Mouse (Mus musculus) monocyte, adult 5-6 weeks (primary cell): ENCODE measurements around the gene Syn3. TPM values are rescaled to one million over a fixed set of nuclear protein-coding genes. Genes with fewer than 3 reads are reported as not detected.

Source experiments
- ATAC-seq: fragments of 153-309, 156-312 bp; replicated peaks from 2 replicates; pipeline ENCODE4 v1.8.0; 2017; ENCODE audit warnings: mild to moderate bottlenecking; ENCODE audit not compliant: low TSS enrichment, insufficient number of reproducible peaks, severe bottlenecking, poor library complexity, low FRiP score
- total RNA-seq: library from RNA; stranded (forward); fragments of 200-1000, 200-491, 200-594 nt; gene quantifications from 3 replicates; pipeline ENCODE4 v1.2.3, GENCODE M21; 2017

Syn3 gene
- total RNA-seq, 1 experiment from 2014 or later, result not detected

- ATAC-seq, result no peak
These were observed 69.0 kb downstream of the Syn3 start for GRCm38 (mm10) chr10:86429651-86430050.

GRCm38 (mm10) chr10:86427956-86428355 lies 70.7 kb downstream of the Syn3 start:
- no peak for ATAC-seq

DNA sequence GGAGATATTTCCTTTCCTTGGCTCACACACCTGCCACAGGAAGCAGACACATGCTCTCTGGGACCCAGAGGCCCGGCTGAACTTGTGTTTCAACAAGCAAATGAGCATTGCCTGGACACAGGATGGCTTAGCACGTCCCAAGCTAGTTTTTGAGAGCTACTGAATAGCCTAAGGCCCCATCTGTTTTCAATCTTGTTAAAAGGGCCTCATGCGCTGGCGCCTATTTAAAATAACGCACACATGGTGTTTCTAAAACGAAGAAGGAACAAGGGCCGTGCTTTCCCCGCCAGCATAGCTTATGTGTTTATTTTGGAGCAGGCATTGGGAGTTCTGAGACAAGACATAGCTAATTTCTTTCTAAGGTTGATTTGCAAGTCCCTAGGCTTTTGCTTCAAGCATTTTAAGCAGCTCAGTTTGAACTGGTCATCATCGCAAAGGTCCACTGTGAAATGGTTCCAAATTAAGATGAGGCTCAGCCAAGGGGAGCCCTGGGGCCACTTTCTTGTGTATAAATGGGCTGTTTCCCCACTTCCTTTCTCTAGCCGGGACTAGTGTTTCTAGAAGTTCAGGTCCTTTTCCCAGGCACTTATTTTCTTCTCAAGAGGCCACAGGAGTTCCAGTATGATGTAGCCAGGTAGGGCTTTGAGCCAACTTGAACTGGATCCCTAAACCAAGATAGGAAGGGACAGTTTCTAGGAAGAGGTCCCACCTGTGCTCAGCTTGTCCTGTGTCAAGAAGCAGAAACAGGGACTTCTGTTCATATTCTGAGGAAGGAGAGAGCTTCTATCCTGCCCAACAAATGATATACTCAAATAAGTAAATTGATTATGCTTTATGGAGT lies 72.8 kb downstream of the Syn3 start:
- no peak for ATAC-seq

DNA sequence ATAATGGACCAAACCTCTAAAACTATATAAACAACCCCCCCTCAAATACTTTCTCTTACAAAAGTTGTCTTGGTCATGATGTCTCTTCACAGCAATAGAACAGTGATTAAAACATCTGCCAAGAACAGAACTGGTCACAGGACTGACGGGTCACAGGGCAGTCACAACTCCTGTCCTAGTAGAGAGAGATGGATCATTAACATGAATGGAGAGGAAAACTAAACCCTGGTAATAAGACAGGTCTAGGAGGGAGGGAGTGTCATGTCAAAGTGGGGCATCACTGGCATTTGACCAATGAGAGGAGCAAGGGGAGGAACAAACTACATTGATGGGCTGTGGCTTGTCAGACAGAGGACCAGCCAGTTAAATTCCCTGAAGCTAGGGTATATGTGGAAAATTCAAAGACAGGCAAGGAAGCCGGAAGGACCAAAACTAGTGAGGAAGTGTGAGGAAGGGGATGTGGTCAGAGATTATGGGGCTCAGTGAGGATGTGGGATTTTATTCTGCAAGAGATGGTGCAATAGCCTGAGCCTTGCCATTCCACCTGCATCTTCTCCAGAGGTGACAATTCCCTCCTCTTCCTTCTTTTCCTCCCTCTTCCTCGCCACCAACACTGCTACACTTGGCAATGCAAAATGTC lies 76.8 kb downstream of the Syn3 start:
- ATAC-seq, result no peak

GRCm38 (mm10) chr10:86418931-86419330 lies 79.8 kb downstream of the Syn3 start:
- ATAC-seq, result no peak

- no peak for ATAC-seq
These were observed 80.4 kb downstream of the Syn3 start for GRCm38 (mm10) chr10:86418345-86418744.

- ATAC-seq, result no peak
These were observed 81.9 kb downstream of the Syn3 start for GRCm38 (mm10) chr10:86416806-86417205.

DNA sequence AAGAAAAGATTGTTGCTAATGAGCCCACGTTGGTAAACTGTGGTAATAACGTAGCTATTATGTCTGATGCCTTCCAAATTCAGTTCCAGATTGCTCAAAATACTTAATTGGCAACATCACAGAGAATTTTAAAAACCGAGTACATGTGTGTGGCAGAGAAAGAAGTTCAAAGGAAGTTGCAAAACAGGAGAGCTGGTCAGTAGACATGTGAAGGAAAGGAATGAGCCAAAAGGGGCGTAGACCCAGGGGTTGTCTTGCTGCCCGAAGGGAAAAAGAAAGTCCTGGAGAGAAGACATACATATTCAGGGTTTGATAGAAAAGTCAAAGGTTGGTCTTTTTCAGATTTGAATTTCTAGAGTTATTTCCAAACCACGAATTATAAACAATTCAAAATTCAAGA lies 87.8 kb downstream of the Syn3 start:
- no peak for ATAC-seq

DNA sequence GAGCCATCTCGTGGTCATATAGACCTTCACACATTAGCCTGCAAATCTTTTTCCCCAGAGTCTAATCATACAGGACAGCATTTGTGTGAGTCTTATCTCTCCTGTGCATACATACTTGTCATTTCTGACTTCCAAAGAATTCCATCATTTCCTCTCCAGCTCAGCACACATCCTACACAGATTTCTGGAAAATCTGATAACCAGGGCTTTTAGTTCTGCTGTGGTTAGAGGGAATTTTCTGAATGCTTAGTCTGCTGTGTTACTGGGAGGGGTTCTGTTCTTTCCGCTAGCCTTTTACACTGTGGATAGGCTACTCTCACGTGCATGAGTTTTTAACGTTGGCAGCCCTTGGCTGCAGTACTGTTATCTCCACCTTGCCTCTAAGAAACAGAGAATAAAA lies 91.7 kb downstream of the Syn3 start:
- no peak for ATAC-seq

- no peak for ATAC-seq
These were observed 100.4 kb downstream of the Syn3 start for GRCm38 (mm10) chr10:86398347-86398720.

- no peak for ATAC-seq
These were observed 100.9 kb downstream of the Syn3 start for GRCm38 (mm10) chr10:86397577-86398346.

DNA sequence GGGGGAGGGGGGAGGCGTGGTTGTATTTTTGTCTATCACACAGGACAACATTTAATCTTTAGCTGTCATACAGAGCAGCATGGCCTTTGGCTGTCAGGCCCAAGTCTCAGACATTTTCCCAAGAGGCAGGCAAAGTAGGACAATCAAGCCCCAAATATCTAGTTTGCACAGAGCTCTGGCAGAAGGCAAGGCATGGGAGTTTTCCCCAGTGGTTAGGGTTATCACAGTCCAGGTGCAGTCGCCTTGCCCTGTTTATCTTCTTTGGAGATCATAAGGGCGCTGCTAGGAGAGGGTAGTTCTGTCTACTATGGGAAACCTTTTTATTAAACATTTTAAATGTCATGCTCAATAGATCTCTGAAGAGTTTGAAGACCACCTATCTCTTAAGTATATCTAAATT lies 106.3 kb downstream of the Syn3 start:
- ATAC-seq, result no peak

DNA sequence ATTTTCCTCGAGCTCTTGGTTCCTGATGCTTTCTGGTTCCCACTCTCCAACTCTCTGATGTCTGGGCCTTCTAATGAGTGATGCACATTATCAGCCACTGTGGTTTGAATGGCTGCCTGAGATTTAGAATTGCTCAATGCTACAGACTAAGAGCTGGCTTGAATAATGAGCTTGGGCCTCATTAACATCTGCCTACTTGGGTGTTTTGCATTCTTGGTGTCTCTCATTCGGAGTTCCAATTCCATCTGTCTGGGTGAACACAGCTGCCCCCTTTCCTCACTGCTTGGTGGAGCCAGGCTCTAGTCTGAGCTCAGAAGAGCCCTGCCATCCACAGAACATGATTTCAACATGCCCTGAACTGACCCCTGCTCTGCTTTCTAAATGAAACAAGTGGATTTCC lies 108.8 kb downstream of the Syn3 start:
- ATAC-seq, result no peak

DNA sequence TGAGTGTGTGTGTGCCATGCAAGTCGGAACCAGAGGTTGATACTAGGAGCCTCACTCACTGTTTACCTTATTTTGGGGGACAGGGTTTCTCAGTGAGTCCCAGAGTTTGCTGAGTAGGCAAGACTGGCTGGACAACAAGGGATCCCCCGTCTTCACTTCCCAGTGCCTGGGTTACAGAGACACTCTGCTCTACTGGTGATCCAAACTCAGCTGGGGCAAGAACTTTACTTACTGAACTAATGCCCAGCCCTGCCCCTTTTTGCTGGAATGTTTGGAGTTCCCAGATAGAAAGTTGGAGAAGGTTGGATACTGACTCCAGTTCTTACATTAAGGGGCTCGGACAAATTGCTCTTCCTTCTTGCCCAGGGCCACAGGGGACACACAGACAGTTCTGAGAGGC lies 109.3 kb downstream of the Syn3 start:
- no peak for ATAC-seq

- ATAC-seq, result no peak
These were observed 109.9 kb downstream of the Syn3 start for GRCm38 (mm10) chr10:86388803-86389202.

DNA sequence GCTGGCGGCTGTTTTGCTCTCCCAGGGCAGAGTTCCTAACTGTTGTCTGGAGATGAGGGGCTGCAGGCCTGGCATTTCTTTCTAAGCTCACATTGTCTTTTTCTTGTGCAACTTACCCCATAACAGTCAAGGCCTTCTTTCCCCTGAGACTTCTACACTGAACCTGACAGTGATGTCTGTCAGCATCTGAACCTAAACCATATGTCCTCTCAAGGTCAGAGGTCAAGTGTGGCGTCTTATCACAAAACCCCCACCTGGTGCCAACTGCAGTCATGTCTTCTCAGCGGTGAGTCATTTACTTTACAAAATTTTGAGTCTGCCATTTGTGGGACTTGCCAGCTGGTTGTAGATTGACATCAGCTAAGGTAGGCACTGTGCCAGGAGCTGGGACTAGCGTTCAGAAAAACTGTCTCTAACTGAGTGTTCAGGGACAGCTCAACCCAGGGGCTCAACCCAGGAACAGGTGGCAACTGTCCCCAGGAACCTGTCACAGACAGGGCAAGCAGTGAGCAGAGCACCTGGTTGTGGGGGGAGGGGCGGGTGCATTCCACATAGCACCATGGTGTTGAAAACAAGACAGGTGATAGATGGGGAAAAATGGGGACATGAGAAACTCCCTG lies 110.8 kb downstream of the Syn3 start:
- no peak for ATAC-seq

- no peak for ATAC-seq
These were observed 112.5 kb downstream of the Syn3 start for GRCm38 (mm10) chr10:86386232-86386631.

DNA sequence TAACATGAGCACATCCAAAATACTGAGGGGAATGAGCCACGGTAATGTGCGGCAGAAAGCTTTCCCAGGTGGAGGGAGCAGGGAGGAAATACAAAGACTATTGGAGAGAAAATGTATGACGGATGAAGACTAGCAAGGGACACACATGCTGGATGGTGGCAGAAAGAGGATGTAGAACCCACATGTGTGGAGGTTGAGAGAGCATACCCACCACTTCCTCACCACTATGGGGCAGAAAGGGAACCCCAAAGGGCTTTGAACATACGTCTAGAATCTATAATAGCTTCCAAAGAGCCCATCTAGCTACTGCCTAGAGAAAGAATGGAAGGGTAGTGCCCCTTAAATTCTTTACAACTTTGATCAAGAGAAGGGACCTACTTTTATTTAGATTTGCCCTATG lies 113.0 kb downstream of the Syn3 start:
- no peak for ATAC-seq

DNA sequence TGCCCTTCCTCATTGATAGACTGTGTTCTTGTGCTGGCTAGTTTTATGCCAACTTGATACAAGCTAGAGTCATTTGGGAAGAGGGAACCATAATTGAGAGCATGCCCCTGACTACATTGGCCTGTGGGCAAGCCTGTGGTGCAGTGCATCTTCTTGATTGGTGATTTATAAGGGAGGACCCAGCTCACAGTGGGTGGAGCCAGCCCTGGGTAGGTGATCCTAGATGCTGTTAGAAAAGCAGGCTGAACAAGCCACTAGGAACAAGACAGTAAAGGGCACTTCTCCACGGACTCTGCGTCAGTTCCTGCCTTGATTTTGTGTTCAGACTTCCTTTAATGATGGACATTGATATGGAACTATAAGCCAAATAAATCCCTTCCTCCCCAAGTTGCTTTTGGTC lies 114.0 kb downstream of the Syn3 start:
- no peak for ATAC-seq
